Mouse (Mus musculus) liver, embryonic 11.5 days (tissue): ENCODE measurements at regions not wholly inside any gene's neighbourhood (a gene's known extent, or its start where the extent isn't known, plus 50 kb on each side); places are given as distances from the start of the nearest gene placed in this dataset.

Experiments used
- ATAC-seq: fragments of 200-750 bp; cut with Nextera tagmentation; replicated peaks from 2 replicates; pipeline ENCODE4 v1.8.0; 2017; ENCODE audit warnings: moderate number of reproducible peaks, mild to moderate bottlenecking, moderate TSS enrichment, moderate library complexity; ENCODE audit not compliant: low FRiP score
- DNase-seq: peaks from one replicate; pipeline ENCODE4 v3.0.0-alpha.2; 2017; ENCODE audit warnings: low spot score
- H3K27ac ChIP-seq: fragments of 300-500 bp; sonication (generic); 2 replicates; pipeline ENCODE4 v1.5.1; 2014; ENCODE audit warnings: mild to moderate bottlenecking, low read depth, low read length, control low read depth
- H3K27me3 ChIP-seq: fragments of 300-500 bp; sonication (generic); replicated peaks from 2 replicates; pipeline ENCODE4 v1.6.1; 2014; ENCODE audit warnings: low read length, mixed read lengths; ENCODE audit not compliant: control insufficient read depth, insufficient read depth
- H3K36me3 ChIP-seq: fragments of 300-500 bp; sonication (generic); 2 replicates; pipeline ENCODE4 v1.6.1; 2014; ENCODE audit warnings: mild to moderate bottlenecking, low read length, moderate library complexity, mixed read lengths; ENCODE audit not compliant: control insufficient read depth, insufficient read depth
- H3K4me1 ChIP-seq: fragments of 300-500 bp; sonication (generic); replicated peaks from 2 replicates; pipeline ENCODE4 v1.6.1; 2014; ENCODE audit warnings: low read length, mixed read lengths; ENCODE audit not compliant: control insufficient read depth, insufficient read depth
- H3K4me2 ChIP-seq: fragments of 300-500 bp; sonication (generic); 2 replicates; pipeline ENCODE4 v1.6.1; 2014; ENCODE audit warnings: mild to moderate bottlenecking, control low read depth, moderate library complexity
- H3K4me3 ChIP-seq: fragments of 300-500 bp; sonication (generic); 2 replicates; pipeline ENCODE4 v1.5.1; 2014; ENCODE audit warnings: low read depth, low read length, control low read depth
- H3K9ac ChIP-seq: fragments of 300-500 bp; sonication (generic); 2 replicates; pipeline ENCODE4 v1.6.1; 2014; ENCODE audit warnings: low read depth, low read length, control low read depth
- H3K9me3 ChIP-seq: fragments of 300-500 bp; sonication (generic); 2 replicates; pipeline ENCODE4 v1.6.1; 2016; ENCODE audit warnings: low read length, inconsistent platforms, mixed read lengths; ENCODE audit not compliant: control insufficient read depth
- WGBS: fragments of 180-500 bp; shearing (Covaris S2); extraction: QIAGEN DNeasy Blood & Tissue Kit; methylation state at CpG from one replicate; pipeline ENCODE4 v1.1.7; 2014; 5-methylcytosine and 5-hydroxymethylcytosine counted together

DNA sequence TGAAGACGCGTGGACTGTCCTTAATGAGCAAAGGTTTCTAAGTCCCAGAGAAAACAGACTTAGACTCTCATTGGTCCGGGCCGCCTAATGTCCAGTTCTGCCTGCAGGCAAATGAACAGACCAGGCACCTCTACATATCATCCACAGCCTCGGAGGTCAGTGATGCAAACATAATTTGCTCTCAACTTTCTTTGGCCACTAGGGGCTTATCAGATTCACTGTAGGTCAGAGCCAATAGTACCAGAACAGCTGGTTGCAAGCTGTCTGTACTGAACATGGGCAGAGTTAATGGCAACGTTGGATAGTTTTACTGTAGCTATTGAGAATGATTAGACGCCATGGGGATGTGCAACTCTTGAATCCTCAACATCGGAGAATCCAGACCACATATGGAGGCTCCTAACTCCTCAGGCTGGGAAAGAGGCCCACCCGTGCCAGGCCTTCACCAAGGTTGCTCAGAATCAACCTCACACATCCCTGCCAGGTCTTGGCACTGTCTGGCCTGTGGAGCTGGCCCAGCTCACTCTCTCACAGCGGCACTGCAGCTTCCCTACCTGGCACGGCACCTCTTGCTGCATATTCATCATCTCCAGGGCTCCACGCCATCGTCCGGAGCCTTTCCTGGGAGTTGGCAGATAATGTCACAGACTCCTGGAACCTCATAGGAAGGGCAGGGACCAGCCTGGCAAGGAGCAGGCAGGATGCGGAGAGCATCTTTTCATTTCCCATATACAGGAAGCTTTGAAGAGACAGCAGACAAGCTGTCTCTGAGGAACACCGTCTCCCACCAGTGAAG is 228.1 kb downstream of the Gm4791 start:
- Histone ChIP-seq H3K9ac (no peak overlapping the region), H3K36me3 (no peaks in the 10 kb centered on the region), H3K4me1 (no peaks in the 10 kb centered on the region), H3K9me3 (no peaks in the 10 kb centered on the region), H3K4me3 (no peak overlapping the region), H3K4me2 (no peak overlapping the region), H3K27me3 (no peaks in the 10 kb centered on the region), H3K27ac (no peak overlapping the region)
- no peak for ATAC-seq
- no peak for DNase-seq
- WGBS, result 84% methylated on average over 16 of the region's 16 CpGs

DNA sequence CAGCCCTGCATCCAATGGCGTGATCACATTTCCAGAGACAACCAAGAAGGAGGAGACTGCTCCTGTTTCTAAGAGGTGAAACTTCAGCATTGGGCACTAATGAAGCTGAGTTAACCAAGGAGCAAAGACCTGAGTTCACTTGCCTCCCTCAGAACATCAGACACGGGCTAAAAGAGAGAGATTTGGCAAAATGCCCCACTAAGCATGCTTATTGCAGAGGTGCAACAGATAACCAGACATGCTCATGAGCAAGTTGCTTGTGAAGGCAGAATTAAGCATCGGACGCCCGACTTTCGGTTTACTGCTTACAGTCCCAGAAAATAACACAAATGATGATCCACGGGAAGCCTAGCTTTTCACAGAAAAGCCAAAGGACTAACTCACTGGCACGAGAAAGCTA is 228.8 kb downstream of the Gm4791 start:
- no peaks in the 10 kb centered on the region for H3K27me3 ChIP-seq
- no peak overlapping the region for H3K9ac ChIP-seq
- H3K4me1 ChIP-seq, result no peaks in the 10 kb centered on the region
- H3K4me3 ChIP-seq, result no peak overlapping the region
- no peak overlapping the region for H3K4me2 ChIP-seq
- WGBS, result 82% methylated on average over 8 of the region's 8 CpGs
- H3K36me3 ChIP-seq, result no peaks in the 10 kb centered on the region
- H3K27ac ChIP-seq, result no peak overlapping the region
- no peak for ATAC-seq
- DNase-seq, result no peak
- no peaks in the 10 kb centered on the region for H3K9me3 ChIP-seq

DNA sequence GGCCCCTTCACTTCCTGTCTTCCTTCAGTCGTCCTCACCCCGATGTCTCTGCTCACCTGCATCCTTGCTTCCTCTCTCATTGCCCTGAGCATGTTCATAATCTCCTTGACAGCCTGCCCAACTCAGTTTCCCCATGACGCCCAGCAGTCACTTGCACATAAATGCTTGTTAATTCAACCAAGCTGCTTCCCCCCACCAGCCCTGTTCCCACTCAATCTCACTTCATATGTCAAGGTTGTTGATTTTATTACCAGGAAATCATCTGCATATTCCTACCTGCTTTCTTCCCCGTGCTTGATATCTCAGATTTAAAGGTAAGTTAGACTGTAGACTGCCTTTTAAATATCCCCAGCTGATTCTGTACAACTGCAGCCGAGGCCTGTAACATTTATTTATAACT is 230.2 kb downstream of the Gm4791 start:
- WGBS, result 55% methylated on average over 5 of the region's 5 CpGs

DNA sequence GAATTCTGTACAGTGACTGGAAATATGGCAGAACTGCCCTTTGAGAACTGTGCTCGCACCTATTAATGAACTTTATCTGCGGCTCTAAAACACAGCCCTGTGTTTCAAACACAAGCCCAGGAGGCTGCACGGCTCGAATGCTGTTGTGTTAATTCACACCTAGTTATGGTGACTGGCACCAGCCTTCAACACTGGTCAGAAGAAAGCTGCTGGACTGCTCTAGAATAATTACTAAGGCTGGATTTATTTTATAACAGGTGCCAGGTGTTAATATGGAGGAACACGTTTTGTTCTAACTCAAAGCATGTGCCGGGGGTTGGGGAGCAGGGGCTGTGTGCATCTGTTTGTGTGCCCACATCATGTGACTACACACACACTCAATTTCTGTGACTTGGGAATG is 230.8 kb downstream of the Gm4791 start:
- Histone ChIP-seq H3K4me1 (no peaks in the 10 kb centered on the region), H3K4me2 (no peak overlapping the region), H3K27ac (no peak overlapping the region), H3K9me3 (no peaks in the 10 kb centered on the region), H3K4me3 (no peak overlapping the region), H3K27me3 (no peaks in the 10 kb centered on the region), H3K9ac (no peak overlapping the region), H3K36me3 (no peaks in the 10 kb centered on the region)
- DNase-seq, result no peak
- ATAC-seq, result no peak
- WGBS, result 79% methylated on average over 6 of the region's 6 CpGs

More for the DNA sequence above, 230.2 kb downstream of the Gm4791 start:
- H3K4me3 ChIP-seq, result no peak overlapping the region
- H3K4me2 ChIP-seq, result no peak overlapping the region
- no peaks in the 10 kb centered on the region for H3K36me3 ChIP-seq
- no peaks in the 10 kb centered on the region for H3K27me3 ChIP-seq
- no peaks in the 10 kb centered on the region for H3K9me3 ChIP-seq
- DNase-seq (no peak), ATAC-seq (no peak)
- H3K4me1 ChIP-seq, result no peaks in the 10 kb centered on the region
- no peak overlapping the region for H3K27ac ChIP-seq
- H3K9ac ChIP-seq, result no peak overlapping the region

DNA sequence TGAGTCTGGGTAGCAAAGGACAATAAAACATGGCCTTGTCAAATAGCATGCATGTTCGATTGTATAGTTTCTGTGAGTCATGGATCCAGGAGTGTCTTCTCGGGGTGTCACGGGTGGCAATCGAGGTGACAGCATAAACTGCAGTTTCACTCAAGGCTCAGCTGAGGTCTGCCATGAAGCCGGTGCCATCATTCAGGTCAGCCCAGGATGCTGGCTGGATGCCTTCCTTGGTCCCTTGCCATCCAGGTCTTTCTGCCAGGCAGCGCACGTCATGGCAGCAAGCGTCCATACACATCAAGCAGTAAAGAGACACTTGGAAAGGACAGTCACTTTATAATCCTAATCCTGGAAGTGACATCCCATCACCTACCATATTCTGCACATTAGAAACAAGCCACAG is 242.4 kb downstream of the Gm4791 start:
- WGBS, result 85% methylated on average over 8 of the region's 8 CpGs
- no peak for ATAC-seq

DNA sequence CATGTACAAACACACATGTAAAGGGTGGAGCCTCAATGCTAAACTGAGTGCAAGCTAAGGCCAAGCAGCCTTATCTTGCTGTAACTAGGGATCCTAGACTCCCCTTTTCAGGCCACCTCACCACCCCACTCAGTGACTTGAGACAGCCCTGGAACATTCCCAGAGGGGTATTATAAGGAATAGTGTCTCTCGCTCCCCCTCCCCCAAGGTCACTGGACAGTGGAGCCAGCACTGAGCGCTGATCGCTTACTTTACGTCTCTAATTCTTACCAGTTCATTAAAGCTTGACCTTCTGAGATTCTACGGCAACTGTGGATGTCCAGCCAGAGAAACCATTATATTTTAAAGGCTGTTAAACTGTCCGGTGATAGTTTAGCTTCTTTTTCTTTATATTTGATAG is 243.5 kb downstream of the Gm4791 start:
- no peak overlapping the region for H3K27ac ChIP-seq
- no peaks in the 10 kb centered on the region for H3K36me3 ChIP-seq
- H3K9me3 ChIP-seq, result peaks cover 5% of the 10 kb centered on the region; the same call in 1 of the 2 replicates
- no peak overlapping the region for H3K4me3 ChIP-seq
- no peak for ATAC-seq
- H3K9ac ChIP-seq, result no peak overlapping the region
- DNase-seq, result no peak
- no peak overlapping the region for H3K4me2 ChIP-seq
- WGBS, result 80% methylated on average over 6 of the region's 6 CpGs
- no peaks in the 10 kb centered on the region for H3K4me1 ChIP-seq
- H3K27me3 ChIP-seq, result no peaks in the 10 kb centered on the region

More for the DNA sequence above, 242.4 kb downstream of the Gm4791 start:
- H3K27ac ChIP-seq, result no peak overlapping the region
- H3K4me2 ChIP-seq, result no peak overlapping the region
- no peaks in the 10 kb centered on the region for H3K27me3 ChIP-seq
- H3K4me3 ChIP-seq, result no peak overlapping the region
- DNase-seq, result no peak
- H3K9ac ChIP-seq, result no peak overlapping the region
- H3K4me1 ChIP-seq, result no peaks in the 10 kb centered on the region
- H3K9me3 ChIP-seq, result peaks cover 5% of the 10 kb centered on the region; the same call in 1 of the 2 replicates
- H3K36me3 ChIP-seq, result no peaks in the 10 kb centered on the region

DNA sequence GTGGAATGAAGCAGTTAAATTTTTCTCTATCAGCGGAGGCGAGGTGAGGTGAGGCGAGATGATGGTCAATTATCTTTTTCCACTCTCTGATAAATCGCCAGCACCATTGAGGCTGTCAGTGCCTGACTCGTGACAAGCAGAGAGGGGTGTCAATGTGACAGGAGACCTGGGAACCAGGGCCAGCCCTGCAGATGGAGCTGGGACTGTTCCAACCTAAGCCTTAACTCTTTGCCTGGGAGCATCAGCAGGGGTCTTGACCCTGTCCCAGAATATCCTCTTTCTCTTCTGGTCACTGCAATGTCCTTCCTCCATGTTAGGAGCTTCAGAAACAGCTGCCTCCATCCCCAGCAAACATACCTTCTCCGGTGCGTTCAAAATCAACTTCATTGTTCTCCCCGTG is 244.0 kb downstream of the Gm4791 start:
- Histone ChIP-seq H3K9me3 (peaks cover 5% of the 10 kb centered on the region; the same call in 1 of the 2 replicates), H3K9ac (no peak overlapping the region), H3K27me3 (no peaks in the 10 kb centered on the region), H3K27ac (no peak overlapping the region), H3K4me3 (no peak overlapping the region), H3K4me1 (no peaks in the 10 kb centered on the region), H3K36me3 (no peaks in the 10 kb centered on the region), H3K4me2 (no peak overlapping the region)
- ATAC-seq (no peak), DNase-seq (no peak)
- WGBS, result 78% methylated on average over 8 of the region's 8 CpGs

DNA sequence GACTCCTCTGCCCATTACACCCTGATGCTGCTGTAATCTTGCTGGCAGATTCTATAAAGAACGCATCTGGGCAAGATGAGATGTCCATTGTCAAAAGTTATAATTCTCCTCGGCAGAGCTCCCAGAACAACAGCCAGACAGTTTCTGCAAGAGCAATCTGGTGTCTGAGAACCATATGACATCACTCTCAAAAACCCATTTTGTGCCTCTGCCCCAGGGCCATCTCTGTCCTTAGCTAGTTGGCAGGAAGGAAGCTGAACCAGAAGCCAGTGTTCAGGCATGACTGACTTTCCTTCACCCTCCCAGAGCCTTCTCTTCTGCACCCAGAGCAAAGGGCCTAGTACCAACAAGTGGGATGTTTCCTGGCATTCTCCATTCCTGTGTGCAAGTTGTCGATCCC is 250.5 kb downstream of the Gm4791 start:
- H3K4me1 ChIP-seq, result no peaks in the 10 kb centered on the region
- 81% methylated on average over 3 of the region's 3 CpGs for WGBS
- H3K4me2 ChIP-seq, result no peak overlapping the region
- no peak for ATAC-seq
- H3K9me3 ChIP-seq, result peaks cover 5% of the 10 kb centered on the region; the same call in 1 of the 2 replicates
- no peaks in the 10 kb centered on the region for H3K27me3 ChIP-seq
- no peak overlapping the region for H3K4me3 ChIP-seq
- H3K9ac ChIP-seq, result no peak overlapping the region
- no peaks in the 10 kb centered on the region for H3K36me3 ChIP-seq
- no peak for DNase-seq
- no peak overlapping the region for H3K27ac ChIP-seq

DNA sequence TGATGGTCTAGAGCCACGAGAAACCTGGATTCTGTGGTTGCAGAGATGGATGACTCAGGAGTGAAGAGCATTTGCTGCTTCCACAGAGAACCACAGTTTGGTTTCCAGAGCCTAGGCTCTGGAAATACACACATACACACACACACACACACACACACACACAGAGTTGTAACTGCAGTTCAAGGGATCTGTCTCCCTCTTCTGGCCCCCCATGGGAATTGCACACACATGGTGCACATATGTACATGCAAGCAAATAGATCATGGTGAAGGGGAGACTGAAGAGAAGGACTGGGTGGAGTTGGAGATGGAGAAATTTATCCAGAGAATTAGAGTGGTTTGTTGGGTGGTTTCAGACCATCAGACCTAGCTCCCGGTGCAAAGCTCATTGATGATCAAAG is 252.6 kb downstream of the Gm4791 start:
- ATAC-seq, result no peak
- 86% methylated on average over 2 of the region's 2 CpGs for WGBS
- Histone ChIP-seq H3K36me3 (no peaks in the 10 kb centered on the region), H3K4me1 (no peaks in the 10 kb centered on the region), H3K27me3 (no peaks in the 10 kb centered on the region), H3K4me3 (no peak overlapping the region), H3K9ac (no peak overlapping the region), H3K4me2 (no peak overlapping the region), H3K9me3 (no peaks in the 10 kb centered on the region), H3K27ac (no peak overlapping the region)
- no peak for DNase-seq
